Mouse (Mus musculus): Measurements from ENCODE around the gene Map2k2. TPM values are rescaled to one million over a fixed set of nuclear protein-coding genes. Genes with fewer than 3 reads are reported as not detected.
"Not testable (repeated sequence)": the region's sequence is repeated elsewhere in the genome, so short reads cannot be mapped to it uniquely, and the experiment has no call there.

Gene Map2k2
- polyA plus RNA-seq, 1 experiment from 2014 or later = 217 TPM

DNA sequence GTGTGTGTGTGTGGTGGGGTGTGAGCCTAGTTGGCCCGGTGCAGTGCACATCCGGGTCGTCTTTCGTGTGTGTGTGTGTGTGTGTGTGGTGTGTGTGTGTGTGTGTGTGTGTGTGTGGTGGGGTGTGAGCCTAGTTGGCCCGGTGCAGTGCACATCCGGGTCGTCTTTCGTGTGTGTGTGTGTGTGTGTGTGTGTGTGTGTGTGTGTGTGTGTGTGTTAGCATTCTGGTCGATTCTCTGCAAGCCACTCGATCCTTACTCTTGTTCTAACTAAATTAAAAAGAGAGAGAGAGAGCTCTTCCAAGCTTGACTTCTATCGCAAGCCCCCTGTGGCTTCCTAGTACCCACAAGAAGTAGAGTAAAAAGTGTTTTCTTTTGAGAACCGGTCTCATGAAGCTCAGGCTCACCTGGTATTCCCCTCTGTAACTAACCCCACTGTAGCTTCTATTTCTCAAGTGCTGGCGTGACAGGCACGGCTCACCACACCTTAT lies 63.7 kb downstream of the Map2k2 start:
- Histone ChIP-seq H3K4me1 (replicated peaks) (peaks cover 50% of the 10 kb centered on the region), H3K9ac (0 out of 2 replicates have a peak overlapping the region, but pooled peaks have one; percentile 34), H3K27ac (replicated peaks) (peak overlapping the region; percentile 64; the same call in 1 of the 2 replicates), H3K4me2 (peak overlapping the region; percentile 68; the same call in 1 of the 2 replicates)
- ATAC-seq (ENCODE audit: low read depth); H3K27me3 ChIP-seq; H3K9me3 ChIP-seq; H3K36me3 ChIP-seq; H3K4me3 ChIP-seq: not testable (repeated sequence)
- WGBS = 45% methylated on average over 6 of the region's 14 CpGs

GRCm38 (mm10) chr10:81173132-81173531 lies 67.4 kb downstream of the Map2k2 start:
- peaks cover 51% of the 10 kb centered on the region for H3K4me1 ChIP-seq (replicated peaks)
- 3% methylated on average over 21 of the region's 21 CpGs for WGBS

GRCm38 (mm10) chr10:81174617-81175344 lies 69.1 kb downstream of the Map2k2 start:
- Histone ChIP-seq H3K27me3 (no peaks in the 10 kb centered on the region), H3K4me3 (peak overlapping the region; percentile 37), H3K4me1 (replicated peaks) (peaks cover 61% of the 10 kb centered on the region), H3K9ac (peak overlapping the region; percentile 75), H3K4me2 (peak overlapping the region; percentile 71), H3K36me3 (peaks cover 26% of the 10 kb centered on the region), H3K9me3 (no peaks in the 10 kb centered on the region), H3K27ac (replicated peaks) (peak overlapping the region; percentile 97)
- 2% methylated on average over 29 of the region's 29 CpGs for WGBS
- peak; percentile 68 for ATAC-seq (ENCODE audit: low read depth)

More at GRCm38 (mm10) chr10:81173132-81173531, 67.4 kb downstream of the Map2k2 start:
- Histone ChIP-seq H3K9me3 (no peaks in the 10 kb centered on the region), H3K27me3 (no peaks in the 10 kb centered on the region), H3K4me2 (peak overlapping the region; percentile 49), H3K36me3 (peaks cover 10% of the 10 kb centered on the region), H3K4me3 (0 out of 2 replicates have a peak overlapping the region, but pooled peaks have one; percentile 14), H3K27ac (replicated peaks) (peak overlapping the region; percentile 97), H3K9ac (peak overlapping the region; percentile 61)
- no peak for ATAC-seq (ENCODE audit: low read depth)

GRCm38 (mm10) chr10:81175345-81175701 lies 69.6 kb downstream of the Map2k2 start:
- Histone ChIP-seq H3K4me1 (replicated peaks) (peaks cover 66% of the 10 kb centered on the region), H3K4me2 (peak overlapping the region; percentile 71), H3K4me3 (peak overlapping the region; percentile 37; the same call in 1 of the 2 replicates), H3K36me3 (peaks cover 32% of the 10 kb centered on the region), H3K9ac (peak overlapping the region; percentile 75), H3K27ac (replicated peaks) (peak overlapping the region; percentile 97)
- ATAC-seq (ENCODE audit: low read depth); H3K27me3 ChIP-seq; H3K9me3 ChIP-seq: not testable (repeated sequence)
- WGBS = 10% methylated on average over 4 of the region's 4 CpGs

GRCm38 (mm10) chr10:81175936-81176465 lies 70.3 kb downstream of the Map2k2 start:
- Histone ChIP-seq H3K9me3 (no peaks in the 10 kb centered on the region), H3K27me3 (no peaks in the 10 kb centered on the region), H3K4me2 (peak overlapping the region; percentile 58), H3K4me1 (replicated peaks) (peaks cover 71% of the 10 kb centered on the region), H3K4me3 (peak overlapping the region; percentile 91), H3K36me3 (peaks cover 38% of the 10 kb centered on the region), H3K27ac (replicated peaks) (peak overlapping the region; percentile 97), H3K9ac (peak overlapping the region; percentile 59)
- no peak for ATAC-seq (ENCODE audit: low read depth)
- 7% methylated on average over 13 of the region's 13 CpGs for WGBS

- peaks cover 45% of the 10 kb centered on the region for H3K36me3 ChIP-seq
- under 1% methylated on average over 77 of the region's 77 CpGs for WGBS
- H3K27me3 ChIP-seq = no peaks in the 10 kb centered on the region
- H3K9ac ChIP-seq = peak within 1 kb of the TSS; percentile 97
- H3K4me3 ChIP-seq = peak within 1 kb of the TSS; percentile 91
- peak; percentile 70 for ATAC-seq (ENCODE audit: low read depth)
- no peaks in the 10 kb centered on the region for H3K9me3 ChIP-seq
- H3K4me2 ChIP-seq = peak within 1 kb of the TSS; percentile 98
- peaks cover 78% of the 10 kb centered on the region for H3K4me1 ChIP-seq (replicated peaks)
- peak within 1 kb of the TSS; percentile 97 for H3K27ac ChIP-seq (replicated peaks)
Observed at GRCm38 (mm10) chr10:81176466-81177271, 71.0 kb downstream of the Map2k2 start, which contains the start of gene Eef2. Gene Eef2 (plus strand): TSS chr10:81176631.

DNA sequence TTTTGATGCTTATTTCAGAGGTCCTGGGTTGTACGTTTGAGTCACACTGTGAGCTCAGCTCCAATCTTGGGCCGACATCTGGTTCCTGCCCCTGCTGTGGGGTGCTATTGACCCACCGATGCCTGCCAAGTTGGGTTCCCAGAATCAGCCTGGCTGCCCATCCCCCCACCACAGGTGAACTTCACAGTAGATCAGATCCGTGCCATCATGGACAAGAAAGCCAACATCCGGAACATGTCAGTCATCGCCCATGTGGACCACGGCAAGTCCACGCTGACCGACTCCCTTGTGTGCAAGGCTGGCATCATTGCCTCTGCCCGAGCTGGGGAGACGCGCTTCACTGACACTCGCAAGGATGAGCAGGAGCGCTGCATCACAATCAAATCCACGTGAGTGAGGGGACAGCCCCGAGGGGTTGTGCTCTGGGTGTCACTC lies 71.8 kb downstream of the Map2k2 start:
- H3K9ac ChIP-seq = peak overlapping the region; percentile 97
- no peaks in the 10 kb centered on the region for H3K27me3 ChIP-seq
- peaks cover 53% of the 10 kb centered on the region for H3K36me3 ChIP-seq
- ATAC-seq (ENCODE audit: low read depth) = no peak
- peak overlapping the region; percentile 98 for H3K4me2 ChIP-seq
- H3K27ac ChIP-seq (replicated peaks) = peak overlapping the region; percentile 92
- H3K9me3 ChIP-seq = no peaks in the 10 kb centered on the region
- 14% methylated on average over 16 of the region's 16 CpGs for WGBS
- peaks cover 86% of the 10 kb centered on the region for H3K4me1 ChIP-seq (replicated peaks)
- H3K4me3 ChIP-seq = peak overlapping the region; percentile 91

GRCm38 (mm10) chr10:81177958-81178712 lies 72.4 kb downstream of the Map2k2 start:
- no peaks in the 10 kb centered on the region for H3K27me3 ChIP-seq
- H3K4me2 ChIP-seq = peak overlapping the region; percentile 98
- peaks cover 80% of the 10 kb centered on the region for H3K4me1 ChIP-seq (replicated peaks)
- H3K36me3 ChIP-seq = peaks cover 53% of the 10 kb centered on the region
- H3K4me3 ChIP-seq = peak overlapping the region; percentile 91
- ATAC-seq (ENCODE audit: low read depth) = no peak
- no peak overlapping the region for H3K27ac ChIP-seq (replicated peaks)
- peak overlapping the region; percentile 97 for H3K9ac ChIP-seq
- no peaks in the 10 kb centered on the region for H3K9me3 ChIP-seq
- 69% methylated on average over 14 of the region's 14 CpGs for WGBS

GRCm38 (mm10) chr10:81178927-81179326 lies 73.2 kb downstream of the Map2k2 start:
- Histone ChIP-seq H3K4me3 (0 out of 2 replicates have a peak overlapping the region, but pooled peaks have one; percentile 91), H3K9me3 (no peaks in the 10 kb centered on the region), H3K27me3 (no peaks in the 10 kb centered on the region), H3K4me1 (replicated peaks) (peaks cover 78% of the 10 kb centered on the region), H3K4me2 (no peak overlapping the region), H3K27ac (replicated peaks) (no peak overlapping the region), H3K9ac (no peak overlapping the region), H3K36me3 (peaks cover 53% of the 10 kb centered on the region)
- no peak for ATAC-seq (ENCODE audit: low read depth)
- WGBS = 96% methylated on average over 11 of the region's 11 CpGs

- Histone ChIP-seq H3K9ac (no peak overlapping the region), H3K9me3 (no peaks in the 10 kb centered on the region), H3K4me1 (replicated peaks) (peaks cover 78% of the 10 kb centered on the region), H3K36me3 (peaks cover 60% of the 10 kb centered on the region), H3K4me2 (no peak overlapping the region), H3K27ac (replicated peaks) (no peak overlapping the region; the same call in none of the 2 replicates), H3K4me3 (no peak overlapping the region), H3K27me3 (no peaks in the 10 kb centered on the region)
- no peak for ATAC-seq (ENCODE audit: low read depth)
- WGBS = 91% methylated on average over 32 of the region's 32 CpGs
Observed at GRCm38 (mm10) chr10:81179451-81180342, 74.0 kb downstream of the Map2k2 start.
